Mouse (Mus musculus) kidney, postnatal 36 days (tissue): ENCODE data around the gene Gm20388.
"Not testable (repeated sequence)": the region's sequence is repeated elsewhere in the genome, so short reads cannot be mapped to it uniquely, and the experiment has no call there.

Experiments used
- DNase-seq, 2 experiments: peaks; one replicate each; pipeline ENCODE4 v3.0.0; 2021 to 2022; ENCODE audit warnings: mixed read lengths in 2 of 2

Gene Gm20388

DNA sequence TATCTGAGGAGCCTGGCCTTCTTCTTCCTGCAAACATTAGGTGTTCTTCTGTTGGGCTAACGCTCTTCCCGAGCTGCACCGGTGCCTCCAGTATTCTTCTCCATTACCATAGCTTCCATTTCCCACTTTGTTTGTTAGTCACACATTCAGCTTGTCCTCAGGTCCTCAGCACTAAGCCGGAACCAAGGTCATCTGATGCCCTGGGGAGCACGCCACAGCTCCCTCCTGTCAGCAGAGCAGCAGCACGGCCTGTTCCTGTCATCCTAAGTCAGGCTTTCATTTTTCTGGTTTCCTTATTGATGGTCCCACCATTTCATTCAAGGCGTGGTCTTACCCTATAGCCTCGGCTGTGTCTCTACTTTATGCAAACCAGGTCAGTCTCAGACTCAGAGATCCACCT, 3477.2 kb downstream of the Gm20388 start:
- DNase-seq, result no peak

GRCm38 (mm10) chr8:123389026-123389425, 3478.4 kb downstream of the Gm20388 start:
- peak; percentile 64 to 66 for DNase-seq

- DNase-seq, result no peak
Observed at GRCm38 (mm10) chr8:123398308-123398707, 3487.7 kb downstream of the Gm20388 start.

DNA sequence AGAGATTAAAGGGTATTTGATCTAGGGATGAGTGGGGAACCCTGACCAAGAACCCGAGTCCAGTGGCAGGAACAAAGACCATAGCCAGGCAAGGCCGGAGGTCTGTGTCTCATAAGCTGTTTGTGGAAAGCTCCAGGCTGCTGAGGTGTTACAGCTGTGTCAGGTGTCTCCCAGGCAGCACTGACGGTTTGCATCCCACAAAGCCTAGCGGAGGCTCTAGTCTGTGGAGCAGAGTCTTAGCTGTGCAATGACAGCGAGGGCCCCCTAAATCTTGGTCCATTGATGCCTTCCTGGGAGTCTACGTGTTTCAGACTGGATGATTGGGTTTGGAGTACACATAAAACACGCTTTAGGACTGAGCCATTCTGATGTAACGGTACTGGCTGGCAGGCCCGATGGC, 3491.3 kb downstream of the Gm20388 start:
- no peak for DNase-seq

- DNase-seq, result no peak
Observed at GRCm38 (mm10) chr8:123402730-123403326, 3492.2 kb downstream of the Gm20388 start.

DNA sequence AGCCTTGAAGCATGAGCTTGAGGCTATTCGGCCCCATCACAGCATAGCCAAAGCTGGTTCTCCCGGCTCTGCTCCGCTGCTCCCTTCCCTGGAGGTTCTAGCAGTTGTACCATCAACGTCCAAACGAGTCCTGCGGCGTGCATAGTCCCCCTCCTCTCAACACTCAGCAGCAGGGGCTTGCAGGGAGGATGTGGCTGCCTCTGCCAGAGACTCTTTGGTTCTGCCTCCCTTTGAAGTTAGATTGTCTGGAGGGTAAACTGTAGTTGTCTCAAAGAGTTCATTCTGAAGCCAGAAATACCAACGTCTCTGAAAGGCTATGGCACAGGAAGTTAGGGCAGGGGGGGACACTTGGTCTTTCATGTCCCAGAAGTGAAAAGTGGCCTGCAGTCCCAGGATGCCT, 3493.9 kb downstream of the Gm20388 start:
- no peak for DNase-seq

DNA sequence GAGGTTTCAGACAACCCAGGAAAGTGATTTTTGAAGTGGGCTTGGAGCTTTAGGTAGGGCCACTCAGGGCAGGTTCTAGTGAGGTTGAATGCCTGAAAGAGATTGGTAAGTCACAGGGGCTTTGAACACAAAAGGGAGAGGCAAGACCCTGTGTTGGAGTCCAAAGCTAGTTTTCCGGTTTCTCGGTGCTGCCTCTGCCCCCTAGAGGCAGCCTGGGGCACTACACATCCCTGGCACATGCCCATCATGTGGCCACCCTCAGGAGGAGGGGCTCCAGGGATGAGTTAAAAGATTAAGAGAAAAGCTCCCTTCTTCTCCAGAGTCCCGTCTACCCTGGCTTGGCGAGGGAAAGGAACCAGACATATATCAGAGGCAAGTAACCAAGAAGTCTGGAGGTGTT, 3496.1 kb downstream of the Gm20388 start, which contains the start of gene Mc1r:
Mc1r (plus strand) TSS at position 322 of the 400 bp plus-strand sequence.
- DNase-seq, result peak; percentile 66 to 81

GRCm38 (mm10) chr8:123407612-123408011, 3497.0 kb downstream of the Gm20388 start:
- DNase-seq, result no peak

DNA sequence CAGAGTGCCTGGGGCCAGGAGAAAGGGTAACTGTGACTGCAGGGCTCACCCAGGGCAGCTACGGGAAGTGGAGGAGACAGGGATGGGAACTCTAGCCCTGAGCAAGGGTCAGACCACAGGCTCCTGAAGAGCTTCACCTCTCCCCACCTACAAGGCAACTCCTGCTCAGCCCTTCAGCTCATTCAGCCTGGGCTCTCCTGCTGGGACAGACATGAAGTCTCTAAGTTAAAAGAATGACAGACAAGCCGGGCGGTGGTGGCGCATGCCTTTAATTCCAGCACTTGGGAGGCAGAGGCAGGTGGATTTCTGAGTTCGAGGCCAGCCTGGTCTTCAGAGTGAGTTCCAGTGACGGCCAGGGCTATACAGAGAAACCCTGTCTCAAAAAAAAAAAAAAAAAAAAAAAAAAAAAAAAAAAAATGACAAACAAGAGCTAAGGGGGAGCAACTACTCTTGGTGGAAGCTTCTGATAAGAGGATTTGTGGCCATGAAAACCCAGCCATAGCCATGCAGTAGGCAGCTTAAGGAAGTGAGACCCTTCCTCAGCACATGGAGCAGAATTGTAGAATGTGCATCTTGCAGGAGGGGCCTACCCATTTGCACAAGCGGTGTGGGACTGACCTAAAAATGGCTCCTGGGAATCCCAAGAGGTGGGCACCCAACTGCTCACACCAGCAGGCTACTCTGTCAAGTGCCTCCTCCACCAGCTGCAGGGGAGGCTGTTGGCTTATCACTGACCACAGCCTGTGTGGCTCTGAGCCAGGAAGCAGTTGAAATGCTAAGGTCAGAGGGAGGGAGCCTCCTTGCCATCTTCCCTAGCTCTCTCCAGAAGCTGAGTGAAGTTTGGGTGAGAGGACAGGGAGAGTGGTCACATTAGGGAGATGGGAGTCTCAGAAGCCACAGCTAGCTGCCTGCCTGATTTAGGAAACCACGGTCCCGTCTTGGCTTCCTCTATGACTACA, 3498.2 kb downstream of the Gm20388 start:
- no peak for DNase-seq

DNA sequence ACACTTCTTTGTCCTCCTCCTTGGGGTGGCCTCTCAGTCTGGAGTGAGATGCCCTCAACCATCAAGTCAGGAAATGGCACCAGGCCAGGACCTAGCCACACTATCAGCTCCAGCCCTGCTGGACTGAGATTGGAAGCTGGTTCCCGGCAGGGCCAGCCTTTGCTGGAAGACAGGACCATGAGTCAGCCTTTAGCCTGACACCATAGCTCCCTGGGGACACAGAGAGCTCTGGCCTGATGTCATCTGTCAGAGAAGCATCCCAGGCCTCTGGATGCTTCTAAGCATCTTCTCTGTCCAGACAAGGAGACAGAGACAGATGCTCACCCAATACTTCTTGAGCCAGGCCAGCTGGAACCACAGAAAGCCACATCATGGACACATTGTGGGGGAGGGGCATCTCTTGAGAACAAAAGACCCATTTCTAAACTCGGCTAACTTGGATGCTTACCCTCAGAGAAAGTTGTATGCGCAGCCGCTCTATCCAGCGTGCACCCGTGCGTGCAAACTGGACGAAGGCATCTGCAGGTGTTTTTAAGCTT, 3499.5 kb downstream of the Gm20388 start:
- peak in 1 of 2 experiments; percentile 29 for DNase-seq

DNA sequence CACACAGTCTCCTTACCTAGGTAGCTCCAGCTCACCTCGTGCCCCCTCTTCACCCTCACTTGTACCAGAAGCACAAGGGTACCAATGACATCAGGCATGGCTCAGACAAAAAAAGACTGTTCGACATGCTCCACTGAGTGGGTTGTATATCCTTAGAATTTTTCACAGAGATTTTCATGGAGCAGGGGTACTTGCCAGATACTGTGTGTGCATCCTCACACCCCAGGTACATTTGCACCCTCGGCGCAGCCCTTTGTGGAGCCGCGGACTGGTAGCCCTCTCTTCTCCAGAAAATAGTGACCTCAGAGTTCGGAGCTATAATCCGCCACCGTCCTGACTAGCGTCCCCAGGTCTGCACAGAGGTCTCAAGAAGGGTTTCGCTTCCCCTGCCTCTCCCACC, 3500.1 kb downstream of the Gm20388 start:
- no peak for DNase-seq

DNA sequence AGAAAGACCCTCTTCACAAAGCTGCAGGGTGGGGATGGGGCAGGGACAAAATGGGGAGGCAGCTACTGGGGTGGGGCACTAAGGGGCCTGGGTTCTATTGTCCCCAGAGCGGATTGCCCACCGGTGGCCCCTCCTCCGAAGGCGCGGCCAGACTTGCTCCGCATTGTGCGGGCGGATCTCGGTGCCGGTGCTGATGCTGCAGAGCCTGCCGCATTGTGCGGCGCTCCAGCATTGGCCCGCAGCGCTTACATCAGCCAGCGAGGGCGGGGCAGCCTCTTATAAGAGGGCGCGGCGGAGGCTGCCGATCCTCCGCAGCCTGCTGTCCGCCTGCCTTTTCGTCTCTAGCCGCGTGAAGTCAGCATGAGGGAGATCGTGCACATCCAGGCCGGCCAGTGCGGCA, 3500.6 kb downstream of the Gm20388 start, which contains the start of gene Tubb3:
Tubb3 (plus strand) TSS at position 179 of the 400 bp plus-strand sequence.
- DNase-seq, result peak; percentile 33 to 55

- no peak for DNase-seq
Observed at GRCm38 (mm10) chr8:123411781-123412327, 3501.2 kb downstream of the Gm20388 start.

GRCm38 (mm10) chr8:123412560-123413170, 3502.0 kb downstream of the Gm20388 start:
- no peak for DNase-seq

DNA sequence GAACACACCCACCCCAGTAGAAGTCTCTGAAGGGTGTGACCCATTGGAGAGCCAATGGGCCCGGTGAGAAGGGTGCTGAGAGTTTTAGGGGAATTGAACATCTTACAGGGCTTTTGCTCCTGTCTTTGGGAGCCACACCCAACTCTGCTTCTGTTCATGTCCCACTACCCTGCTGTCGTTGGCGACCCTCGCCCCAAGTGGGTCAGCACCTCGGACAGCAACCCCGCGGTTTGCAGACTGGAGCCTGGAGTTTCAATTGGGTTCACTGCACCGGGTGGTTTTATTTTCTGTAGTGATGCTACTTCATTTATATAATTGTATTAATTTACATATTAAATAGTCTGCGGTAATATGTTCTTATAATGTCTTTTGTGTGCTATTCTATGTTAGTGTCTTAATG, 3503.6 kb downstream of the Gm20388 start:
- DNase-seq, result no peak

GRCm38 (mm10) chr8:123414997-123415696, 3504.5 kb downstream of the Gm20388 start:
- not testable (repeated sequence) for DNase-seq

DNA sequence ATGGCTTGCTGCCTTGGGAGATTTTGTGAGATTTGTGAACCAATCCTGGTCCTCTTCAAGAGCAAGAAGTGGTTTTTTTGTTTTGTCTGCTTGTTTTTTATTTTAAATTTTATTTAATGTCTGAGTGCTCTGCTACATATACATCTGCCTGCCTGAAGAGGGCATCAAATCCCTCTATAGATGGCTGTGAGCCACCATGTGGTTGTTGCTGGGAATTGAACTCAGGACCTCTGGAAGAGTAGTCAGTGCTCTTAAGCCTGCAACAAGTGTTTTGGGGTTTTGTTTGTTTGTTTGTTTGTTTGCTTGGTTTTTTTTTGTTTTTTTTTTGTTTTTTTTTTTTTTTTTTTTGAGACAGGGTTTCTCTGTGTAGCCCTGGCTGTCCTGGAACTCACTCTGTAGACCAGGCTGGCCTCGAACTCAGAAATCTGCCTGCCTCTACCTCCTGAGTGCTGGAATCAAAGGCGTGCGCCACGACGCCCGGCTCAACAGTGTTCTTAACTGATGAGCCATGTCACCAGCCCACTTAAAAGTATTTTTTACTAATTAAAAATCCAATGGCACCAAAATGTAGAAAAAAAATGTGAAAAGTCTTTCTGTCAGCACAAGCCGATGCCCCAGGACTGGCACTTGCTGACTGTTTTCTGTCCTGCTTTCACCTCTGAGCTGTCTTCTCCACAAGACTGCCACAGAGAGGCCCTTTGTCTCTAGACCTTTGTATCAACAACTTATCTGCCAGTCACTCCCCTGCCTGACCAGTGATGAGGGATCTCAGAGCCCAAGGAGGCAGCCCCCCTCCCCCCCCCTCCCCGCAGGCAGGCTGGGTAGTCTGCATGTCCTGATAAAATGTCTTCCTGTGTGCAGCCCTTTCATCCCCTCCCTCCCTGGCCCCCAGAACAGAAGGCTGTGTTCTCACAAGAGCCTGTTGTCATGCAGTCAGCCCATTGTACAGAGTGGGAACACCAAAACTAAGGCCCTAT, 3505.6 kb downstream of the Gm20388 start:
- DNase-seq, result peak in 1 of 2 experiments; percentile 33

DNA sequence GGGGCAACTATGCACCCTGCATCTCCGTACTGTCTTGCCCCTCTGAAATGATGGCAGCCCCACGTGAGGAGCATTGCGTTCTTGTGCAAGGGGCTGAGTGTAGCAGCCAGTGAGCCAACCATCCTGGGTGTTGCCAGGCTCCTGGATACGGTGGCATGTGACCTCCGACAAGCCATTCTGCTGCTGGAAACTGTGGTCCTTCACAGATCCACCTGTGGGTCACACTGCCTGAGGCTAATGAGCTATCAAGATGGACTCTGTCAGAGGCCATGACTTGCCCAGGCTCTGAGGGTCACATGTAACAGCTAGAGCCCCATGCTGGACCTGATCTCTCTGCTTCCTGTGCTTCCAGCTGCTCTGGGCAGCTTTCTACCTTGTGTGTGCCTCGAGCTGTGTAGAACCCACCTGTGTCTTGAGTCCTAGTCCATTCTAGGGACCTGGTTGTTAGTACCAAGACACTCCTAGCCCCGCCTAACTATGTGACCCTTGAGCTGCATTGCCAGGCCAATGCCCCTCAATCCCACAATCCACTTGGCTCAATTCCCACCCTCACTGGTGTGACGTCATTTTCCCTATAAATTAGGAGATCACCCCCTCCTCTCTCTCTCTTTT, 3506.4 kb downstream of the Gm20388 start:
- no peak for DNase-seq

GRCm38 (mm10) chr8:123419711-123420110, 3509.1 kb downstream of the Gm20388 start:
- no peak for DNase-seq

GRCm38 (mm10) chr8:123420525-123421281, 3510.1 kb downstream of the Gm20388 start:
- no peak for DNase-seq
